Mouse (Mus musculus) lung, postnatal 0 days (tissue): Measurements from ENCODE around the gene 9130213A22Rik. TPM values are rescaled to one million over a fixed set of nuclear protein-coding genes. Genes with fewer than 3 reads are reported as not detected.

ENCODE experiments used
- ATAC-seq: fragments of 200-750 bp; cut with Nextera tagmentation; 2 replicates; pipeline ENCODE4 v1.8.0; 2017; ENCODE audit warnings: moderate library complexity
- DNase-seq: peaks from one replicate; pipeline ENCODE4 v3.0.0-alpha.2; 2016; ENCODE audit warnings: low spot score
- H3K27ac ChIP-seq: fragments of 300-500 bp; sonication (generic); 2 replicates; pipeline ENCODE4 v1.5.1; 2014; ENCODE audit warnings: antibody characterized with exemption, mild to moderate bottlenecking, low read length, mixed read lengths
- H3K27me3 ChIP-seq: fragments of 300-500 bp; sonication (generic); replicated peaks from 2 replicates; pipeline ENCODE4 v1.6.1; 2014; ENCODE audit warnings: low read length, mixed read lengths; ENCODE audit not compliant: insufficient read depth
- H3K36me3 ChIP-seq: fragments of 300-500 bp; sonication (generic); 2 replicates; pipeline ENCODE4 v1.6.1; 2014; ENCODE audit warnings: low read length, mixed read lengths; ENCODE audit not compliant: insufficient read depth
- H3K4me1 ChIP-seq: fragments of 300-500 bp; sonication (generic); 2 replicates; pipeline ENCODE4 v1.6.1; 2014; ENCODE audit warnings: antibody characterized with exemption, low read depth, low read length, mixed read lengths; ENCODE audit not compliant: insufficient read depth
- H3K4me2 ChIP-seq: fragments of 300-500 bp; sonication (generic); replicated peaks from 2 replicates; pipeline ENCODE4 v1.6.1; 2014; ENCODE audit warnings: low read depth, mild to moderate bottlenecking, low read length, moderate library complexity, mixed read lengths
- H3K4me3 ChIP-seq: fragments of 300-500 bp; sonication (generic); 2 replicates; pipeline ENCODE4 v1.5.1; 2014; ENCODE audit warnings: low read depth, low read length
- H3K9ac ChIP-seq: fragments of 300-500 bp; sonication (generic); replicated peaks from 2 replicates; pipeline ENCODE4 v1.6.1; 2014; ENCODE audit warnings: low read depth, mild to moderate bottlenecking
- H3K9me3 ChIP-seq: fragments of 300-500 bp; sonication (generic); 2 replicates; pipeline ENCODE4 v1.6.1; 2016; ENCODE audit warnings: low read length, mixed read lengths
- CTCF ChIP-seq: IDR thresholded peaks from 2 replicates; pipeline ENCODE4 v1.5.1; 2016; ENCODE audit warnings: antibody characterized with exemption, mild to moderate bottlenecking
- EP300 ChIP-seq: IDR thresholded peaks from 2 replicates; pipeline ENCODE4 v1.6.1; 2016; ENCODE audit warnings: antibody characterized with exemption, mild to moderate bottlenecking, control low read depth
- WGBS: fragments of 180-500 bp; shearing (Covaris S2); extraction: QIAGEN DNeasy Blood & Tissue Kit; methylation state at CpG from one replicate; pipeline ENCODE4 v1.1.7; 2014; 5-methylcytosine and 5-hydroxymethylcytosine counted together
- polyA plus RNA-seq: library from polyadenylated mRNA; unstranded; fragments of >200 nt; fragmentation: Nextera tagmentation; extraction: Ambion mirVana; gene quantifications from 2 replicates; pipeline ENCODE4 v1.2.1, GENCODE M21; 2015

The 9130213A22Rik gene
- polyA plus RNA-seq, 1 experiment from 2014 or later, result 0.50 TPM

DNA sequence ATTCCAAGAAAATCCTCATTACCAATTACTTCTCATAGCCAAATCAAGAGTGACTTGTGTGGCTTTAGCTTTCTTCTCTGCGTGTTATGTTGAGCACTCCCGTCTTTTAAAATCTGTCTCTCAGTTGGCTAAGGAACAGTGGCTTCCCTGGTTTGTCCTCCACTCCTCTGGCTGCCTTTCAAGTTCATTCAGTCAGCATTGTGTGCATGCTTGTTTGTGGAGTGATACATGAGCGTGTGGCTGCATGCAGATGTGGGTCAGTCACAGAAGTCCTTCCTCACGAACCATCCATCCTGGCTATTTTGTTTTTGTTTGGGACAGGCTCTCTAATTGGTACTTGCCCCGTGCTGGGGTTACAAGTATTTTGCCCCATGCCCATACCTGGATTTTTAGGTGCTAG, 45.8 kb downstream of the 9130213A22Rik start:
- H3K9ac ChIP-seq, result no peak overlapping the region
- H3K9me3 ChIP-seq, result no peaks in the 10 kb centered on the region
- DNase-seq, result no peak
- WGBS, result 67% methylated on average over 5 of the region's 5 CpGs
- peaks cover under 1% of the 10 kb centered on the region; the same call in 1 of the 2 replicates for H3K4me1 ChIP-seq
- H3K4me3 ChIP-seq, result no peak overlapping the region
- H3K27me3 ChIP-seq, result no peaks in the 10 kb centered on the region
- no peak overlapping the region for H3K27ac ChIP-seq
- TF ChIP-seq EP300, result no peak
- no peak for TF ChIP-seq CTCF
- H3K36me3 ChIP-seq, result no peaks in the 10 kb centered on the region
- ATAC-seq, result no peak
- no peak overlapping the region for H3K4me2 ChIP-seq

DNA sequence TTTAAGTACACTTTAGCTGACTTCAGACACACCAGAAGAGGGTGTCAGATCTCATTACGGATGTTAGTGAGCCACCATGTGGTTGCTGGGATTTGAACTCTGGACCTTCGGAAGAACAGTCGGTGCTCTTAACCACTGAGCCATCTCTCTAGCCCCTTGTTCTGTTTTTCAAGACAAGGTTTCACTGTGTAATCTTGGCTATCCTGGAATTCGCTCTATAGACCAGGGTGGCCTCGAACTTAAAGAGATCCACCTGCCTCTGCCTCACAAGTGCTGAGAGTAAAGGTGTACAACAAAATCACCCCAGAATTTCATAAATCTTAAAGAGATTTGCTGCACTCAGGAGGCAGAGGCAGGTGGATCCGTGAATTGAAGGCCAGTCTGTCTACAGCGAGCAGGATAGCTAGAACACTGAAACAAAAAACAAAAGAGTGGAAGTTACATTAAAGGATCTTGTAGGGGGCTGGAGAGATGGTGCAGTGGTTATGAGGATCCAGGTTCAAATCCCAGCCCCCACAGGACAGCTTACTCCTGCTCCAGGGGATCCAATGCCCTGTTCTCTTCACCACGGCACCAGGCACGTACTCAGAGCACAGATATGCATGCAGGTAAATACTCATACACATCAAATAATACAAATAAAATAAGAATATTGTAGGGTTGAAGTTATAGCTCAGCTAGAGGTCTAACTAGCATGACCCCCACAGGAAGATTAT, 46.5 kb downstream of the 9130213A22Rik start:
- H3K9me3 ChIP-seq, result no peaks in the 10 kb centered on the region
- no peaks in the 10 kb centered on the region for H3K27me3 ChIP-seq
- H3K4me1 ChIP-seq, result peaks cover 7% of the 10 kb centered on the region; the same call in 1 of the 2 replicates
- H3K4me3 ChIP-seq, result no peak overlapping the region
- TF ChIP-seq CTCF, result no peak
- H3K9ac ChIP-seq, result no peak overlapping the region
- H3K27ac ChIP-seq, result no peak overlapping the region
- no peaks in the 10 kb centered on the region for H3K36me3 ChIP-seq
- 55% methylated on average over 8 of the region's 9 CpGs for WGBS
- ATAC-seq, result no peak
- no peak overlapping the region for H3K4me2 ChIP-seq
- peak; percentile 3 for DNase-seq

DNA sequence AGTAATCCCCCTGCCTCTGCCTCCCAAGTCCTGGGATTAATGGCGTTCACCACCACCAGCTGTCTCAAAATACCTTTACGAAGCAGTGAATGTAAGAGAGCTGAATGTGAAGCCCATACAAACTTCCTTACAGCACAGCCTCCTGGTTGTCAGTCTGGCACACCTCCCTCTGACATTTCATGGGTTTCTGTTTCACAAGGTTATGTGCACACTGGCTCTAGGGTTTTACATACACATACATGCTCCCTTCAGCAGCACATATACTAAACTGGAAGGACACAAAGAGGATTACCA, 47.7 kb downstream of the 9130213A22Rik start:
- Histone ChIP-seq H3K9ac (no peak overlapping the region), H3K27me3 (no peaks in the 10 kb centered on the region), H3K36me3 (no peaks in the 10 kb centered on the region), H3K4me2 (no peak overlapping the region), H3K27ac (no peak overlapping the region; the same call in 1 of the 2 replicates), H3K4me3 (no peak overlapping the region), H3K4me1 (peaks cover 12% of the 10 kb centered on the region), H3K9me3 (no peaks in the 10 kb centered on the region)
- WGBS, result 51% methylated on average over 2 of the region's 2 CpGs
- no peak for TF ChIP-seq EP300
- no peak for TF ChIP-seq CTCF
- ATAC-seq (no peak), DNase-seq (peak; percentile 4)

DNA sequence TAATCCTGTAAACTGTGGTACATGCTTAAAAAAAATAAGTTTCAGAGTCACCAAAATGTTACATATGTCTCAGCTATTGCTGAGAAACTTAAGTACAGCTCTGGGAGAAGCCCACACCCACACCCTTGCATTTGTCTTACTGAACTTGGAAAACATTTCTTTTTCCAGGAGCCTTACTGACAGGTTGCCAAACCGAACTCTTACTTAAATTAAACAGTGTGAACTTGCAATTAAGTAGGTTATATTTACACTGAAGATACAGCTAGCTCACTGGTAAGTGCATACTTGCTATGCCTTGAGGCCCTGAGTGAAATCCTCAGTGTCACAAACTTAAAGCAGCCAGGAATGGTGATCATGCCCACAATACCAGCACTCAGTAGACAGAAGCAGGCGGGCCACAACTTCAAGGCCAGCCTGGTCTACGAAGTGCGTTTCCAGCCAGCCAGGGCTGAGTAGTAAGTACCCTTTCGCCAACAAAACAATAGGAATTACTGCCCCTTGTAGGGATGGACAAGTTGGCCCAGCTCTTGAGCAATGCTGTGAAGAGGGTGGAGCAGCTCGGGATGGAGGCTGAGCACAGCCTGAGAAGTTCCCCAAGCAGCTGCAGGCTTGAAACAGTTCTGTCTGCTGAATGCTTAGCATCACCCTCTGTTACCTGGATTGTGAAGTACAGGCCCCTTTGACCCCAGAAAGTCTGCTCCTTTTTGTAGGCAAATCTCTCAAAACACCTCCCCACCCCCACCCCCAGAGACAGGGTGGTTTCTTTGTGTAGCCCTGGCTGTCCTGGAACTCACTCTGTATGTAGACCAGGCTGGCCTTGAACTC, 48.2 kb downstream of the 9130213A22Rik start:
- peak; percentile 34 for DNase-seq
- H3K4me2 ChIP-seq, result no peak overlapping the region
- no peak for ATAC-seq
- peak overlapping the region; percentile 92 for H3K27ac ChIP-seq
- TF ChIP-seq EP300 (no peak), CTCF (no peak)
- no peak overlapping the region for H3K4me3 ChIP-seq
- H3K9ac ChIP-seq, result peak overlapping the region; percentile 66; the same call in 1 of the 2 replicates
- no peaks in the 10 kb centered on the region for H3K9me3 ChIP-seq
- H3K36me3 ChIP-seq, result no peaks in the 10 kb centered on the region
- H3K27me3 ChIP-seq, result no peaks in the 10 kb centered on the region
- 31% methylated on average over 6 of the region's 6 CpGs for WGBS
- peaks cover 12% of the 10 kb centered on the region for H3K4me1 ChIP-seq

DNA sequence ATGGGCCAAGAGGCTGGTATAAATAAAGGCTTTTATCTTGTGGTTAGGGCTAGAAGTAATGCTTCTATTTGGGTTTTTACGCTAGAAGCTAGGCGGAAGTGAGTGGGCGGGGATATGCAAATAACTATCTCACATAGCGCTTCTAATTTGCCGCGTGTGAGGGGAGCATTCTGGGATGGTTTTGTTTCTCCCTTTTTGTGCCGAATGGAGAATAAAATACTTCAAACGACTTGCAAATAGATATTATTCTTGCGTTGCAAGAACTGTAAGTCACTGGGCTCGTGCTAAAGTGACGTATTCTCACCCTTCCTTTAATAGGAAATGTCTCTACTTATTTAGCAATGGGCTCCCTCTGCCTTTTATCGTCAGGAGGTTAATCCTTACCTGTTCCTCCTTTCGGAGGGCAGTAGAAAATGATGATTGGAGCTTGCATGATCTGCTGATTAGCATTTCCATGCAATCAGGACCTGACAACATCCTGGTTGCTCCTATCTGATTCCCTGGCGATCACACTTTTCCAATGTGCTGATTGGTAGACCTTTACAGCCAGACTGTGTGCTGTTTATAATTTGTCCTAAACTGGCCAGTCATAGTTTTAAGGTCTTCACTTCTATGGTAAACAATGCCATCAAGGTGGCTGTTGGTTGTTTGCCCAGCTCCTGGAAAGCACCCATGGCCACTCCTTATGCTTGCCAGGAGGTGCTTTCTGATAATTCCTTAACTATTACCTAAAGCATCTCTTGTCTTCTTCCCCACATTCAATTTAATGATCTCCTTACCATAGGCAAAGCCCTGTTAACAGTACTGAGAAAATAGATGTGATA, 49.1 kb downstream of the 9130213A22Rik start:
- TF ChIP-seq EP300 (peak; percentile 87), CTCF (peak; percentile 35)
- Histone ChIP-seq H3K4me1 (peaks cover 12% of the 10 kb centered on the region), H3K27ac (peak overlapping the region; percentile 92), H3K9ac (peak overlapping the region; percentile 66), H3K4me2 (peak overlapping the region; percentile 36), H3K36me3 (no peaks in the 10 kb centered on the region), H3K27me3 (no peaks in the 10 kb centered on the region), H3K4me3 (peak overlapping the region; percentile 19), H3K9me3 (no peaks in the 10 kb centered on the region)
- peak; percentile 95 for DNase-seq
- peak; percentile 67 for ATAC-seq
- WGBS, result 0% methylated on average over 14 of the region's 14 CpGs

DNA sequence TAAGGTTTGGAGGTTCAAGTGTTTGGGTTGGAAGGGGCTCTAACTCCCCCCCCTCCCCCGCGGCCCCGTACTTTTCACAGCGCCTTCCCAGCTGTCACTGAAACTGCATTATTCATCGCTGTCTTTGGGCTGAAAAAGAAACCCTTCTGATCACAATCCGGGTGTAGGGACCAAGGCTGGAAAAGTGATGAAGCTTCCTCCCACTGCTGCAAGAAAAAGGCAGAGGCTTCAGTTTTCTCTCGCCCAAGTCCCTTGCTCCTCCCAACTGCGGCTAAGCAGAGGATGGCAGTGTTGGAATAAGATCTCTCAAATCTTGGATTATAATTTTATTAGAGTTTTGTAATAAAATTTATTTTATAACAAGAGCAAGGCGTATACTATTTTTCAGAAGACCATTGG, 49.7 kb downstream of the 9130213A22Rik start:
- DNase-seq, result no peak
- TF ChIP-seq EP300 (no peak), CTCF (no peak)
- no peaks in the 10 kb centered on the region for H3K36me3 ChIP-seq
- no peaks in the 10 kb centered on the region for H3K9me3 ChIP-seq
- no peak for ATAC-seq
- peak overlapping the region; percentile 36 for H3K4me2 ChIP-seq
- H3K9ac ChIP-seq, result peak overlapping the region; percentile 27; the same call in 1 of the 2 replicates
- peak overlapping the region; percentile 19; the same call in 1 of the 2 replicates for H3K4me3 ChIP-seq
- H3K27ac ChIP-seq, result no peak overlapping the region; the same call in 1 of the 2 replicates
- H3K4me1 ChIP-seq, result peaks cover 12% of the 10 kb centered on the region
- 6% methylated on average over 9 of the region's 9 CpGs for WGBS
- no peaks in the 10 kb centered on the region for H3K27me3 ChIP-seq
